Mouse (Mus musculus): ENCODE measurements at regions not wholly inside any gene's neighbourhood (a gene's known extent, or its start where the extent isn't known, plus 50 kb on each side); places are given as distances from the start of the nearest gene placed in this dataset.

DNA sequence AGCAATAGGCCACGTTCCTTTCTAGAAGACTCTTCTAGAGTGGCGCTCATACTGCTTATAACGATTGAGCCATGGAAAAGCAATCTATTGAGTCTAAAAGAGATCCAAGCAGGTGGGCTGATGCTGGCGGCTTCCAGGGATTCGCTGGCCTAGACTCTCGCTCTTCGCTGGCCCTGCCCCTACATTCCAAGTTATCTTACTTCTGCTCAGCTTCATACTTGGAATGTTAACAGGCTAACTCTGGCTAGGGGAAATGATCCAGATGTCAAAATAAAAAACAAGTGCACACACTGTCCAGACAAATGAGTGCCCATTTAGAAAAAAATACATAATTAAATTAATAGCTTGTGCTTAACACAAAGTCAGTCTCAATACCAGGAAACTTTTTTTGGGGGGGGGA, 67.6 kb upstream of the Arid2 start:
- no peak overlapping the region for H3K27ac ChIP-seq (replicated peaks)
- whole genome bisulfite sequencing = 87% methylated on average over 7 of the region's 7 CpGs

GRCm38 (mm10) chr15:96231969-96232368, 55.3 kb upstream of the Arid2 start:
- Histone ChIP-seq H3K9ac (replicated peaks) (no peak overlapping the region), H3K27me3 (replicated peaks) (no peaks in the 10 kb centered on the region), H3K27ac (replicated peaks) (no peak overlapping the region), H3K9me3 (replicated peaks) (no peaks in the 10 kb centered on the region), H3K36me3 (no peaks in the 10 kb centered on the region), H3K4me1 (0 out of 2 replicates have a peak, but pooled peaks cover 4% of the 10 kb centered on the region), H3K4me3 (replicated peaks) (no peak overlapping the region), H3K4me2 (no peak overlapping the region)
- no peak for ATAC-seq (ENCODE audit: low FRiP score)
- 94% methylated on average over 3 of the region's 3 CpGs for WGBS

More for the DNA sequence above, 67.6 kb upstream of the Arid2 start:
- Histone ChIP-seq H3K4me2 (no peak overlapping the region), H3K9me3 (replicated peaks) (no peaks in the 10 kb centered on the region), H3K4me1 (no peaks in the 10 kb centered on the region), H3K36me3 (no peaks in the 10 kb centered on the region), H3K27me3 (replicated peaks) (no peaks in the 10 kb centered on the region), H3K4me3 (replicated peaks) (no peak overlapping the region), H3K9ac (replicated peaks) (no peak overlapping the region)
- no peak for ATAC-seq (ENCODE audit: low FRiP score)

GRCm38 (mm10) chr15:96233113-96233512, 54.2 kb upstream of the Arid2 start:
- Histone ChIP-seq H3K27me3 (replicated peaks) (no peaks in the 10 kb centered on the region), H3K9ac (replicated peaks) (no peak overlapping the region), H3K36me3 (no peaks in the 10 kb centered on the region), H3K4me3 (replicated peaks) (no peak overlapping the region), H3K4me2 (no peak overlapping the region), H3K9me3 (replicated peaks) (no peaks in the 10 kb centered on the region), H3K4me1 (0 out of 2 replicates have a peak, but pooled peaks cover 4% of the 10 kb centered on the region), H3K27ac (replicated peaks) (no peak overlapping the region)
- ATAC-seq (ENCODE audit: low FRiP score) = no peak

DNA sequence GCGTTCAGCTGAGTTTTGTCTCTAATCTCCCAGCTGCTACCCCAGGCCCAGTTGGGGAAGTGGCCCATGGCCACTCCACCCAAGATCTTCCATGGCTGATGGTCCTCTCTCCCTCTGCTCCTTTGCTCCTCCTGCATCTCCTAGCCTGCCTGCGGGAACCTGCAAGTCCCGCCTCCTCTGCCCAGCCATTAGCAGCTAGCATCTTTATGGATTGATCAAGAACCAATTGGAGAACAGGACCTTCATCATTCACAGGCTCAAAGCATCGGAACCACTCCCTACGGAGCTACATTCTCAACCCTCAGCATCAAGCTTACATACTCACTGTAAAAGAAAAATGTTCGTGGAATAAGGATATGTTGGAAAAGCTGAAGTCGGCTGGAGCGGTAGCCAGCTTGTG, 52.5 kb upstream of the Arid2 start:
- Histone ChIP-seq H3K27ac (replicated peaks) (no peak overlapping the region), H3K9ac (replicated peaks) (no peak overlapping the region), H3K4me2 (no peak overlapping the region), H3K9me3 (replicated peaks) (no peaks in the 10 kb centered on the region), H3K4me3 (replicated peaks) (no peak overlapping the region), H3K4me1 (0 out of 2 replicates have a peak, but pooled peaks cover 4% of the 10 kb centered on the region), H3K36me3 (no peaks in the 10 kb centered on the region), H3K27me3 (replicated peaks) (no peaks in the 10 kb centered on the region)
- ATAC-seq (ENCODE audit: low FRiP score) = no peak
- WGBS = 60% methylated on average over 8 of the region's 8 CpGs
